Mouse (Mus musculus) liver, embryonic 14.5 days (tissue): ENCODE measurements around the gene Dock4.

Experiments
- CTCF ChIP-seq: IDR thresholded peaks from 2 replicates; pipeline ENCODE4 v1.5.1; 2016; ENCODE audit warnings: antibody characterized with exemption, low read depth, control low read depth
- EP300 ChIP-seq: IDR thresholded peaks from 2 replicates; pipeline ENCODE4 v1.6.1; 2016; ENCODE audit warnings: antibody characterized with exemption, low read depth

GRCm38 (mm10) chr12:40888829-40889228 lies 443.1 kb downstream of the Dock4 start:
- TF ChIP-seq CTCF (no peak), EP300 (no peak)
